Mouse (Mus musculus) forebrain, embryonic 16.5 days (tissue): Measurements from ENCODE around the gene Phb2. TPM values are rescaled to one million over a fixed set of nuclear protein-coding genes. Genes with fewer than 3 reads are reported as not detected.

ENCODE experiments used
- ATAC-seq: fragments of 200-750 bp; cut with Nextera tagmentation; 2 replicates; pipeline ENCODE4 v1.8.0; 2017; ENCODE audit warnings: mild to moderate bottlenecking, moderate library complexity
- H3K27ac ChIP-seq: fragments of 300-500 bp; sonication (generic); 2 replicates; pipeline ENCODE4 v1.5.1; 2014; ENCODE audit warnings: low read length, control low read depth
- H3K27me3 ChIP-seq: fragments of 300-500 bp; sonication (generic); replicated peaks from 2 replicates; pipeline ENCODE4 v1.6.1; 2014; ENCODE audit warnings: low read length; ENCODE audit not compliant: control insufficient read depth, insufficient read depth
- H3K36me3 ChIP-seq: fragments of 300-500 bp; sonication (generic); 2 replicates; pipeline ENCODE4 v1.6.1; 2014; ENCODE audit not compliant: control insufficient read depth, insufficient read depth
- H3K4me1 ChIP-seq: fragments of 300-500 bp; sonication (generic); replicated peaks from 2 replicates; pipeline ENCODE4 v1.6.1; 2014; ENCODE audit warnings: low read length; ENCODE audit not compliant: control insufficient read depth, insufficient read depth
- H3K4me2 ChIP-seq: fragments of 300-500 bp; sonication (generic); 2 replicates; pipeline ENCODE4 v1.6.1; 2014; ENCODE audit warnings: mild to moderate bottlenecking, low read length, control low read depth
- H3K4me3 ChIP-seq: fragments of 300-500 bp; sonication (generic); replicated peaks from 2 replicates; pipeline ENCODE4 v1.5.1; 2014; ENCODE audit warnings: mild to moderate bottlenecking, low read length, control low read depth
- H3K9ac ChIP-seq: fragments of 300-500 bp; sonication (generic); replicated peaks from 2 replicates; pipeline ENCODE4 v1.6.1; 2014; ENCODE audit warnings: low read depth, low read length, control low read depth
- H3K9me3 ChIP-seq: fragments of 300-500 bp; sonication (generic); 2 replicates; pipeline ENCODE4 v1.6.1; 2016; ENCODE audit warnings: low read length; ENCODE audit not compliant: control insufficient read depth
- WGBS: fragments of 180-500 bp; shearing (Covaris S2); extraction: QIAGEN DNeasy Blood & Tissue Kit; methylation state at CpG from one replicate; pipeline ENCODE4 v1.1.7; 2014; 5-methylcytosine and 5-hydroxymethylcytosine counted together
- polyA plus RNA-seq: library from polyadenylated mRNA; unstranded; fragments of >200 nt; fragmentation: Nextera tagmentation; extraction: Ambion mirVana; gene quantifications from 2 replicates; pipeline ENCODE4 v1.2.1, GENCODE M21; 2015

Gene Phb2
- polyA plus RNA-seq, 1 experiment from 2014 or later, result 252 TPM

- H3K36me3 ChIP-seq, result peaks cover 4% of the 10 kb centered on the region; the same call in 1 of the 2 replicates
- H3K9ac ChIP-seq, result peak within 1 kb of the TSS; percentile 93
- no peaks in the 10 kb centered on the region for H3K27me3 ChIP-seq
- H3K27ac ChIP-seq, result peak within 1 kb of the TSS; percentile 96
- peak within 1 kb of the TSS; percentile 74 for H3K4me3 ChIP-seq
- H3K4me1 ChIP-seq, result peaks cover 35% of the 10 kb centered on the region
- peak; percentile 85 for ATAC-seq
- H3K4me2 ChIP-seq, result peak within 1 kb of the TSS; percentile 52
- under 1% methylated on average over 41 of the region's 41 CpGs for WGBS
- no peaks in the 10 kb centered on the region for H3K9me3 ChIP-seq
Observed at GRCm38 (mm10) chr6:124740888-124741761, 29.0 kb downstream of the Phb2 start, which contains the start of gene Grcc10. Gene Grcc10 (minus strand): TSS chr6:124741374.

- H3K4me2 ChIP-seq, result peak overlapping the region; percentile 52
- peaks cover 40% of the 10 kb centered on the region for H3K4me1 ChIP-seq
- ATAC-seq, result no peak
- H3K9me3 ChIP-seq, result no peaks in the 10 kb centered on the region
- no peaks in the 10 kb centered on the region for H3K27me3 ChIP-seq
- peaks cover 4% of the 10 kb centered on the region; the same call in 1 of the 2 replicates for H3K36me3 ChIP-seq
- 73% methylated on average over 3 of the region's 3 CpGs for WGBS
- H3K4me3 ChIP-seq, result peak overlapping the region; percentile 74
- peak overlapping the region; percentile 96 for H3K27ac ChIP-seq
- H3K9ac ChIP-seq, result peak overlapping the region; percentile 93
Observed at GRCm38 (mm10) chr6:124741842-124742241, 29.7 kb downstream of the Phb2 start.

DNA sequence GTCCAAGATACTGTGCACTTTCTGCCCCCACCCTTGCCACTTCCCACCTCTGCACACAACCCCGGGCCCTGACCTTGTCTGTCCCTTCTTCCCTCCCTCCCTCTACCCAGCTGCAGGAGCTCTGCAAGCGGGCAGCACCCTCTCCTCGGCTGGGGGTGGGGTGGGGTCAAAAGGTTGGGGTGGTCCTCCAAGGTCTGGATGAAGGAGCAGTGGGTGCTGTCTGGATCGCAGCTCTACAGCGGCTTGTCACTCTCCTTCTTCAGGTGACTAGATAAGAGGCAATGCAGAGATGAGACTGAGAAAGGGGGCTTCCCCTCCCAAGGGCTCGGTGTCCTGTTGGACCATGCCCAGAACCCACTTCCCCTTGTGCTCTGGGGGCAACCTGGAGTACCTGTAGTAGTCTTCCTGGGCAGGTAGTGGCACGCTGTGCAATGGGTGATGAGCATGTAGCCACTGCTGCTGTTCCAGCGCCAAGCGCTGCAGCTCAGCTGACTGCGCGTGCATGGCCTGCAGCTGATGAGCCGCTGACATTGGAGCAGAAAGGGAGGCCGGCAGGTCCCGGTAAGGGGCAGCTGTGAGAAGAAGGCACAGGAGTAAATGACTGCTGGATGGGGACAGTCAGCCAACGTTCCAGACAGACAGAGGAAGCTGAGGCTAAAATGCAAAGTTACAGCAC, 30.8 kb downstream of the Phb2 start:
- no peak overlapping the region for H3K9ac ChIP-seq

DNA sequence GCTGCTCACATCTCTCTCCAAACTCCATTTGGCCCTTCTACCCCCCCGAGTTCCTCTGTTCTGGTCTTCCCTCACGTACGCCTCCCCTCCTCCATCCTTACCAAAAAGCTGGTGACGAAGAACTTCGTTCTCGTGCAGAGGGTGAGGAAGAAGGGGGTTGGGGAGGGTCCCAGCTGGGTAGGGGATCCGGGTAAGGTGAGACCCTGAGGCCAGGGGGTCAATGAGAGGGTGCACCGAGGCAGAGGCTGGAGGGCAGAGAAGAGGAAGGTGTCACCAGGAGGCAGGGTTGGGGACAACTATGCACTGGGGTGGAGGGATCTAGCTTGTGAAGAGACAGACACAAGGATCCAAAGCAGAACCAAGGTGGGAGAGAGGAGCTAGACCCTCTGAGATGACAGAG, 31.5 kb downstream of the Phb2 start:
- no peak for ATAC-seq
- Histone ChIP-seq H3K4me1 (peaks cover 38% of the 10 kb centered on the region), H3K36me3 (peaks cover 11% of the 10 kb centered on the region), H3K4me3 (no peak overlapping the region), H3K27me3 (no peaks in the 10 kb centered on the region), H3K27ac (no peak overlapping the region), H3K4me2 (no peak overlapping the region), H3K9ac (no peak overlapping the region), H3K9me3 (no peaks in the 10 kb centered on the region)
- 94% methylated on average over 8 of the region's 8 CpGs for WGBS

More for the DNA sequence above, 30.8 kb downstream of the Phb2 start:
- WGBS, result 90% methylated on average over 15 of the region's 15 CpGs
- H3K36me3 ChIP-seq, result peaks cover 11% of the 10 kb centered on the region
- no peaks in the 10 kb centered on the region for H3K9me3 ChIP-seq
- no peak overlapping the region for H3K27ac ChIP-seq
- no peak overlapping the region for H3K4me2 ChIP-seq
- no peaks in the 10 kb centered on the region for H3K27me3 ChIP-seq
- no peak overlapping the region for H3K4me3 ChIP-seq
- peaks cover 40% of the 10 kb centered on the region for H3K4me1 ChIP-seq
- ATAC-seq, result no peak

DNA sequence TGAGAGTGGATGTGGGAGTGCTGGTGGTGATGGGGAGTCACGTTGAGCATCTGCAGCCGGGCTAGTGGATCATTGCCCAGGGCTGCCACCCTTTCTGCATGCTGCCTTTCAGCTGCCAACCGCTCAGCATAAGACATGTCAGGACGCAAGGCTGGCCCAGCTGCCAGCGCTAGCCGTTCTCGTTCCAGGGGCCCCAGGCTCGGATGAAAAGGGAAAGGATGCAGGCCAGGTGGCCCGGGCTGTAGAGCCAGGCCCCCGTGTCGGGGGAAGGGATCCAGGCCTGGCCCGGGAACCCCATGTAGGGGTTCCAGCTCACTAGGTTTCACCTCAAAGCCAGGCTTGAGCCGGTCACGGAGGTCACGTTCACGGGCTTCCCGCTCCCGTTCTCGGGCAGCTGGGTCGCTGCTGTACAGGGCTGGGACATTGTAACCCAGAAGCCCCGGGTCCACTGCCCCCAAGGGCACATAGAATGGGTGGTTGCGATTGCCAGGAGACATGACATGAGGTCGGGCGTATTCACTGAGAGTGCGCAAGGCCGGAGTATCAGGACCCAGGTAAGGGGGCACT, 32.7 kb downstream of the Phb2 start:
- peak overlapping the region; percentile 74 for H3K9ac ChIP-seq
- peaks cover 26% of the 10 kb centered on the region for H3K4me1 ChIP-seq
- WGBS, result 64% methylated on average over 26 of the region's 26 CpGs
- H3K4me3 ChIP-seq, result peak overlapping the region; percentile 50
- no peaks in the 10 kb centered on the region for H3K9me3 ChIP-seq
- no peak for ATAC-seq
- no peaks in the 10 kb centered on the region for H3K27me3 ChIP-seq
- H3K4me2 ChIP-seq, result peak overlapping the region; percentile 75
- H3K36me3 ChIP-seq, result peaks cover 15% of the 10 kb centered on the region
- H3K27ac ChIP-seq, result peak overlapping the region; percentile 71

GRCm38 (mm10) chr6:124745490-124746295, 33.6 kb downstream of the Phb2 start:
- Histone ChIP-seq H3K4me1 (peaks cover 23% of the 10 kb centered on the region), H3K9me3 (no peaks in the 10 kb centered on the region), H3K36me3 (peaks cover 15% of the 10 kb centered on the region), H3K27ac (peak overlapping the region; percentile 81), H3K27me3 (no peaks in the 10 kb centered on the region), H3K4me3 (peak overlapping the region; percentile 50), H3K4me2 (peak overlapping the region; percentile 75), H3K9ac (peak overlapping the region; percentile 74)
- ATAC-seq, result peak; percentile 82
- under 1% methylated on average over 76 of the region's 85 CpGs for WGBS

DNA sequence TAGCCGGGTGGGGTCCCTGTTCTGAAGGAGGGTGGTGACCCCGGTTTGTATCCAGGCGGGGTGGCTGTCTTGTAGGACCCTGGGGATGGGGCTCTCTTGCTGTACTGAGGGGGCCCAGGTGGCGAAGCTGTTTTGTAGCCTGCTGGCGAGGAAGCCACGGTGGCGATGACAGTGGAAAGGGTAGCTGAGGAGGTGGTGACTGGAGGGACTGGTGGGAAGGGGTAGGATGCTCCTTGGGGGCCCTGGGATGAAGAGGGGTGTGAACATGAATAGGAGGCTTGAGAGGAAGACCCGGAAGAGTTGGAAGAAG, 34.1 kb downstream of the Phb2 start:
- Histone ChIP-seq H3K9ac (peak overlapping the region; percentile 74), H3K36me3 (peaks cover 15% of the 10 kb centered on the region), H3K27me3 (no peaks in the 10 kb centered on the region), H3K27ac (peak overlapping the region; percentile 81), H3K4me2 (peak overlapping the region; percentile 75), H3K4me3 (peak overlapping the region; percentile 50), H3K9me3 (no peaks in the 10 kb centered on the region), H3K4me1 (peaks cover 23% of the 10 kb centered on the region)
- ATAC-seq, result peak; percentile 1
- WGBS, result 15% methylated on average over 8 of the region's 8 CpGs

GRCm38 (mm10) chr6:124746654-124747632, 34.8 kb downstream of the Phb2 start:
- WGBS, result 83% methylated on average over 7 of the region's 7 CpGs
- no peak overlapping the region for H3K27ac ChIP-seq
- no peak overlapping the region for H3K9ac ChIP-seq
- no peak for ATAC-seq
- H3K4me1 ChIP-seq, result peaks cover 18% of the 10 kb centered on the region
- H3K27me3 ChIP-seq, result no peaks in the 10 kb centered on the region
- peaks cover 15% of the 10 kb centered on the region for H3K36me3 ChIP-seq
- H3K4me3 ChIP-seq, result peak overlapping the region; percentile 50; the same call in 1 of the 2 replicates
- H3K9me3 ChIP-seq, result no peaks in the 10 kb centered on the region
- H3K4me2 ChIP-seq, result peak overlapping the region; percentile 75
